Mouse (Mus musculus) adrenal gland (tissue): ENCODE data around the gene Tceal6.
"Not testable (repeated sequence)": the region's sequence is repeated elsewhere in the genome, so short reads cannot be mapped to it uniquely, and the experiment has no call there.

Experiments used
- intact Hi-C: fragments of 180-260 bp; cut with DNase I; formaldehyde crosslinking; loops from one replicate; pipeline ENCODE4 v1.15.1; 2025
- long read RNA-seq, 2 experiments: library from polyadenylated mRNA; unstranded; transcript quantifications; one replicate each; pipeline ENCODE4 v2.0.0; 2020; ENCODE audit warnings: borderline replicate concordance in 1 of 2; ENCODE audit not compliant: insufficient replicate concordance in 1 of 2

Gene Tceal6
- long read RNA-seq, experiment 1: 0 reads
- long read RNA-seq, experiment 2, partial matches to known transcripts: 0 of 3 reads
- long read RNA-seq, experiment 2, other reads (novel, unspliced or antisense): 1 of 3 reads

GRCm38 (mm10) chrX:135210436-135211221 is at the start of gene Tceal6:
Gene Tceal6, minus strand, starts transcription at chrX:135210687.
- intact Hi-C loops: no loop called here

DNA sequence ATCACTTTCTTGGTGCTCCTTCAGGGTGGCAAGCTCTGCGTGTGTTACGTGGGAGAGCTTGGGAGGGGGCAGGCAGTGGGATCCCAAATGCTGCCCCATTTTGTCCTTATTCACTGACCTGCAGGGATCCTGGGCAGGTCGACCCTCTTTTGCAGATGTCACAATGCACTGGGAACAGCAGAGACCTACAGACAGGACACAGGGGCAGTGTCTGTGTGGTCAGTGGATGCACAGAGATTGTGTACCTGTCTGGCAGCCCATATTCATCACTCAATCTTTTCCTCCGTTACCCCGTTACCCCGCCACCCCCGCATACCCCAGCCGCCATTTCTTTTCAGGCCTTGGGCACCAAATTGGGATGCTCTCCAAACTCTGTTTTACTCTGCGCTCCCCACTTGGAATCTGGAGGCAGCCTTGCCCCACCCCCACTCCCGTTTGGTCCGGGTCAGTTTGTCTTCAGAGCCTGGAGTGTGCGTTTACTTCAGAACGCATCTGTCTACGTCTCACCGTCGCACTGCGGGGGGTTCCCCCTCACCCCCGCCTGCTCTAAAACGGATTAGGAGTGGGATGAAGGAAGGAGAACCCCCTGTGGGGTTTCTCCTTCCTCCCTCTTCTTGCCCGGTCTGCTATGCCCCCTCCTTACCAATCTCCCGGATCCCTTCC is 583 bp downstream of the Tceal6 start:
- intact Hi-C loops: not testable (repeated sequence)

DNA sequence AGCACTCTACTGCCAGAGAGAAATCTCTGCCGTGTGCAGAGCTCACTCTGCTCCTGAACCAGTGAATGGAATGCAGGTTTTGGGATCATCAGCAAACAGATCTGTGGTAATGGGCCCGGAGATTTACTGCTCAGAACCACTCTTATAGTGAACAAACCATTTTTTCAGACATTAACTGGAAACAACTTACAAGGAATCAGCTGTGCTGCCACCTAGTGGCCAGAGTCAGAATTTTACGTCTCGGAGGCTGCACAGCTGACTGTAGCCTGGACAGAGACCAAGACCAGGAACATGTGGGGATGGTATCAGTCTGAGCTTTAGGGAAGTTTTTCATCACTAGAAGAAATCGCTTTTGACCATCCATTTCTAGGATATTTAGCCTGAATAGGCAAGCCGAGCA is 20.6 kb downstream of the Tceal6 start:
- intact Hi-C loops: not testable (repeated sequence)

DNA sequence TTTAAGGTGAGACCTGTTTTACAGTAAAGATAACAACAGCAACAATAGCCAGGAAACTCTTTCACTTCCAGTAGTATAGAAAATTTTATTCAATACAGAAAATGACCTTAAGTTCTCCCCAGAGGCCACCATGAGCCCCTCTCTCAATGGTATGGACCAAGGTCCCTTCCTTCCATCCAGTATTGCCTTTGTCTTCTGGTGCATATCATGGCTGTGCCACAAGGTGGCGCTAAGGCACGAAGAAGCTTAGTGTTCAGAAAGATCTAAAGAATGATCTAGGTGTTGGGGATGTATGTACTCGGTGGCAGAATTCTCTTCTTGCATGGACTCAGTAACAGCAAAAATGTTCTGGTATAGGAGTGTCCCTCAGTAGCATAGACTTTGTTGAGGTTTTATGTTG is 21.8 kb downstream of the Tceal6 start:
- intact Hi-C loops: not testable (repeated sequence)

- intact Hi-C loops: not testable (repeated sequence)
Measured at GRCm38 (mm10) chrX:135177532-135177931, 33.0 kb downstream of the Tceal6 start, which contains the start of gene Gm15023. Gene Gm15023, minus strand, starts transcription at chrX:135177632.
